Mouse (Mus musculus) heart, embryonic 11.5 days (tissue): ENCODE measurements around the gene Nup98. TPM values are rescaled to one million over a fixed set of nuclear protein-coding genes. Genes with fewer than 3 reads are reported as not detected.

Source experiments
- ATAC-seq: fragments of 200-750 bp; cut with Nextera tagmentation; replicated peaks from 2 replicates; pipeline ENCODE4 v1.8.0; 2017; ENCODE audit warnings: moderate library complexity; ENCODE audit not compliant: insufficient number of reproducible peaks, low FRiP score, low TSS enrichment
- H3K27ac ChIP-seq: fragments of 300-500 bp; sonication (generic); 2 replicates; pipeline ENCODE4 v1.5.1; 2014; ENCODE audit warnings: mild to moderate bottlenecking, low read depth, low read length
- H3K27me3 ChIP-seq: fragments of 300-500 bp; sonication (generic); 2 replicates; pipeline ENCODE4 v1.6.1; 2014; ENCODE audit warnings: mild to moderate bottlenecking, low read length, mixed read lengths; ENCODE audit not compliant: control insufficient read depth, insufficient read depth
- H3K36me3 ChIP-seq: fragments of 300-500 bp; sonication (generic); 2 replicates; pipeline ENCODE4 v1.6.1; 2014; ENCODE audit warnings: mild to moderate bottlenecking, low read length, moderate library complexity, mixed read lengths; ENCODE audit not compliant: control insufficient read depth, insufficient read depth
- H3K4me1 ChIP-seq: fragments of 300-500 bp; sonication (generic); 2 replicates; pipeline ENCODE4 v1.6.1; 2014; ENCODE audit warnings: low read length; ENCODE audit not compliant: control insufficient read depth, insufficient read depth
- H3K4me2 ChIP-seq: fragments of 300-500 bp; sonication (generic); 2 replicates; pipeline ENCODE4 v1.6.1; 2014; ENCODE audit warnings: mild to moderate bottlenecking, moderate library complexity
- H3K4me3 ChIP-seq: fragments of 300-500 bp; sonication (generic); 2 replicates; pipeline ENCODE4 v1.5.1; 2014; ENCODE audit warnings: low read depth, low read length
- H3K9ac ChIP-seq: fragments of 300-500 bp; sonication (generic); 2 replicates; pipeline ENCODE4 v1.6.1; 2014; ENCODE audit warnings: mild to moderate bottlenecking, low read depth, low read length, moderate library complexity
- H3K9me3 ChIP-seq: fragments of 300-500 bp; sonication (generic); replicated peaks from 2 replicates; pipeline ENCODE4 v1.6.1; 2016; ENCODE audit warnings: low read length; ENCODE audit not compliant: control insufficient read depth
- WGBS: fragments of 180-500 bp; shearing (Covaris S2); extraction: QIAGEN DNeasy Blood & Tissue Kit; methylation state at CpG from one replicate; pipeline ENCODE4 v1.1.7; 2014; ENCODE audit not compliant: insufficient replicate concordance; 5-methylcytosine and 5-hydroxymethylcytosine counted together
- polyA plus RNA-seq: library from polyadenylated mRNA; unstranded; fragments of >200 nt; fragmentation: Nextera tagmentation; extraction: Ambion mirVana; gene quantifications from 2 replicates; pipeline ENCODE4 v1.2.1, GENCODE M21; 2014

The Nup98 gene
- polyA plus RNA-seq, 1 experiment from 2014 or later = 36.1 TPM

DNA sequence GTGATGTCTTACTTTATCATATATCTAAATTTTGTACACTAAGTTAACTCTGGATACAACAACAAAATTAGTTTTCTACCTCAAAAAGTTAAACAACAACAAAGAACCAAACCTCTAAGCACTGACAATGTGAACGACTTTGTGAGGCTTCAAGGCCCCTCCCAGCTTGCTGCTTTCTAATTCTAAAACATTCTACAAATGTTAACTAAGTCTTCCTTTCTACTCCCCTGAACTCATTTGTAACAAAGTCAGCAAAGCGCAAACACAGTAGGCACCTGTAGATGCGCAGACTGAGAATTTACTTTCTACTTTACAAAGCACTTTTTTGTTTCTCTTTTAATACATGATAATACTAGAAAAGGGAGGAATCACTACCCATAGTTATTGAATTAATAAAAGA, 9.4 kb downstream of the Nup98 start:
- Histone ChIP-seq H3K9ac (no peak overlapping the region), H3K4me3 (no peak overlapping the region), H3K27ac (no peak overlapping the region), H3K27me3 (no peaks in the 10 kb centered on the region), H3K4me1 (peaks cover under 1% of the 10 kb centered on the region; the same call in 1 of the 2 replicates), H3K4me2 (no peak overlapping the region), H3K36me3 (no peaks in the 10 kb centered on the region), H3K9me3 (no peaks in the 10 kb centered on the region)
- no peak for ATAC-seq
- WGBS = 90% methylated on average over 3 of the region's 3 CpGs

DNA sequence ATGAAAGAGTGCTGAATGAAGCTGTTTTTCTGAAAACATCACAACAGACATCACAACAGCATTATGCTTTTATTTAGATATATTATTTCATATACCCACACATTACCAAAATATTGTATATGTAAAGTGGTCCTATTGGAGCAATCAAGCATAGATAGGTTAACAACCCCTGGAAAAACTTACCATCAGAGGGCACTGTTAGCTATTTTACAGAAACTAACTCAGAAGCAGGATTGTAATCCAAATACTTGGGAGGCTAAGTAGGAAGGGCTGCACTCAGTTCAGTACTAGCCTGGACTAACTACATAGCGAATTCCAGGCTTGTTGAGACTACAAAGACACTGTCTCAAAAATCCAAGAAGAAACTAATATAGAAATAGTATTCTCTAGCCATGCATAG, 17.6 kb downstream of the Nup98 start:
- peaks cover 21% of the 10 kb centered on the region for H3K36me3 ChIP-seq
- WGBS = 78% methylated on average over 1 of the region's 1 CpGs
- no peak for ATAC-seq

DNA sequence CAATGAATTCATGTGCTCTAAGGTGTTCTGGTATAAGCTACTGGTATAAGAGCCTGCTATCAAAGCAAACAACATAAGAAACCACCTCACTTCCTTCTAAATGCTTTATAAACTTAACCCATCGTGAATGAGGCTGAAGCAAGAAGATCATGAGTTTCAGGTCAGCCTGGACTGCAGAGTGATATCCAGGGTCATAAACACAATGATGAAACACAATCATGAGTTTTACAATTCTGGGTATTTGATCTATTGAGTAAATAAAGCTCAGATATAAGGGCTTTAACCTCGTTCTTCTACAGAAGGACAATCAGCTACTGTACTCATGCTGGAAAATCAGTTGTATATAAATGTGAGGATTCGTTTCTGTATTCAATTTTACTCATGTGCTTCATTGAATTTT, 26.1 kb downstream of the Nup98 start:
- Histone ChIP-seq H3K9me3 (no peaks in the 10 kb centered on the region), H3K4me1 (no peaks in the 10 kb centered on the region), H3K36me3 (peaks cover 28% of the 10 kb centered on the region), H3K27me3 (no peaks in the 10 kb centered on the region), H3K27ac (no peak overlapping the region), H3K9ac (no peak overlapping the region), H3K4me2 (no peak overlapping the region), H3K4me3 (no peak overlapping the region)
- ATAC-seq = no peak
- 91% methylated on average over 3 of the region's 3 CpGs for WGBS

More for the DNA sequence above, 17.6 kb downstream of the Nup98 start:
- Histone ChIP-seq H3K4me2 (no peak overlapping the region), H3K27me3 (no peaks in the 10 kb centered on the region), H3K9ac (no peak overlapping the region), H3K27ac (no peak overlapping the region), H3K9me3 (no peaks in the 10 kb centered on the region), H3K4me1 (no peaks in the 10 kb centered on the region), H3K4me3 (no peak overlapping the region)

DNA sequence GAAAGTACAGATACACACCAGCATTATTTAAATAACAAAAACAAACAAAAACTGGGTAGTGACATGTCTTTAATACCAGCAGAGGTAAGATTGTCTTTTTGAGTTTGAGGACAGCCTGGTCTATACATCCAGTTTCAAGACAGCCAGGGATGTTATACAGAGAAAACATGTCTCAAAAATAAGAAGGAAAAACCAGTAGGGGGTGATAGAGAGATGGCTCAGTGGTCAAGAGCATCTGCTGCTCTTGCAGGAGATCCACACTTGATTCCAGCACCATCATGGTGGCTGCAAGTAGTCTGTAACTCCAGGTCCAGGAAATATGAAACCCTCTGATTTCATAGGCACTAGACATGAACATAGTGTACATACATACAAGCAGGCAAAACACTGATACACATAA, 39.7 kb downstream of the Nup98 start:
- Histone ChIP-seq H3K9me3 (no peaks in the 10 kb centered on the region), H3K4me2 (no peak overlapping the region), H3K27me3 (no peaks in the 10 kb centered on the region), H3K9ac (no peak overlapping the region), H3K4me1 (no peaks in the 10 kb centered on the region), H3K27ac (no peak overlapping the region), H3K36me3 (peaks cover 4% of the 10 kb centered on the region), H3K4me3 (no peak overlapping the region)
- ATAC-seq = no peak

DNA sequence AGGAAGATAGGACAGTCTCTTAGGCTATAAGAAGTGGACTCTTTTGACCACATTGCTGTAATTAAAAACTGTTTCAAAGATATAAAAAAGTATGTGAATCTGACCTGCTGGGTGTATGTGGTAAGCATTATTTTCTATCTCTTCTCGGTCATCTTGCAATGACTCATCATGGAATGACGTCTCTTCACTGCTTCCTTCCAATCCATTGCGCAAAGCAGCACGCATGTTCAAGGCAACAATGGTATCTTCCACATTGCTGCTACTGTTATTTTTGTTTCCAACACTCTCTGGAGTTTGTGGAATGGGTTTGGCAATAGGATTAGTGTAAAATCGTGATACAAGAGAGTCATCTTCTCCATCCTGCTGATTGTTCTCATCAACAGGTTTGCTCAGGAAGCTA, 56.3 kb downstream of the Nup98 start:
- Histone ChIP-seq H3K27ac (no peak overlapping the region), H3K4me2 (no peak overlapping the region), H3K36me3 (peaks cover 27% of the 10 kb centered on the region), H3K4me3 (no peak overlapping the region), H3K9ac (no peak overlapping the region), H3K27me3 (no peaks in the 10 kb centered on the region), H3K4me1 (no peaks in the 10 kb centered on the region), H3K9me3 (no peaks in the 10 kb centered on the region)
- no peak for ATAC-seq
- WGBS = 88% methylated on average over 5 of the region's 5 CpGs

DNA sequence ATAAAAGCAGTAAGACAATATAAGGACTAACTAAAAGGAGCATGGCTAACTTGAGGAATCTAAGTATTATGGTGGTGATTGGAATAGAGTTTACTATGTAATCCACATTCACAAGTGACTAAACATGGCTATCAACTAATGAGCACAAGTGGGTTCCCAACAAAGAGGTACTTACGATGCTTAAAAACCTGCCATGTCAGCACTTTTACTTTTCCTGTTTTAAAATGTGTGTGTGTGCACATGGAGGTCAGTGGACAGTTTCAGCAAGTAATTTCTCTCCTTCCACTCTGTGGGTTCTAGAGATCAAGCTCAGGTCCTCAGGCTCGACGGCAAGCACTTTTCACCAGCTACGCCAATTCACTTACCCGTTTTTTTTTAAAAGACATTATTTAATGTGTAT, 72.1 kb downstream of the Nup98 start:
- ATAC-seq = no peak

DNA sequence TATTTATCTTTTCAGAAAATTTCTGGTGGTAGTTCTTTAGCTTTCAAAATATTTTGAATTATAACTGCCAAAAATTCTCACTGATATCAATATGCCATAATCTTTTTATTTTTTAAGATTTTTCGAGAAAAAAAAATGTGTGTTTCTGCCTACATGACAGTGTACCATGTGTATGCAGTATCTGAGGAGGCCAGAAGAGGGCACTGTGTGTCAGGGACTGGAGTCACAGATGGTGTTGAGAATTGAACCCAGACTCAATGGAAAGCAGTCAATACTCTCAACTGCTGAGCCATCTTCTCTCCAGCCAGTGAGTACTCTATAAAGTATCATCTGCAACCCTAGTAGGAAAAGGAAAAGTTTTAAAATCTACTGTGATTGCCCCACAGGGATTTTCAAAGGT, 72.5 kb downstream of the Nup98 start:
- Histone ChIP-seq H3K4me1 (no peaks in the 10 kb centered on the region), H3K4me2 (no peak overlapping the region), H3K9ac (no peak overlapping the region), H3K27me3 (no peaks in the 10 kb centered on the region), H3K27ac (no peak overlapping the region), H3K36me3 (peaks cover 39% of the 10 kb centered on the region), H3K4me3 (no peak overlapping the region), H3K9me3 (no peaks in the 10 kb centered on the region)
- no peak for ATAC-seq
- 88% methylated on average over 1 of the region's 1 CpGs for WGBS

More for the DNA sequence above, 72.1 kb downstream of the Nup98 start:
- Histone ChIP-seq H3K27me3 (no peaks in the 10 kb centered on the region), H3K4me3 (no peak overlapping the region), H3K4me2 (no peak overlapping the region), H3K9ac (no peak overlapping the region), H3K4me1 (no peaks in the 10 kb centered on the region), H3K36me3 (peaks cover 37% of the 10 kb centered on the region), H3K27ac (no peak overlapping the region), H3K9me3 (no peaks in the 10 kb centered on the region)
- 96% methylated on average over 5 of the region's 5 CpGs for WGBS

DNA sequence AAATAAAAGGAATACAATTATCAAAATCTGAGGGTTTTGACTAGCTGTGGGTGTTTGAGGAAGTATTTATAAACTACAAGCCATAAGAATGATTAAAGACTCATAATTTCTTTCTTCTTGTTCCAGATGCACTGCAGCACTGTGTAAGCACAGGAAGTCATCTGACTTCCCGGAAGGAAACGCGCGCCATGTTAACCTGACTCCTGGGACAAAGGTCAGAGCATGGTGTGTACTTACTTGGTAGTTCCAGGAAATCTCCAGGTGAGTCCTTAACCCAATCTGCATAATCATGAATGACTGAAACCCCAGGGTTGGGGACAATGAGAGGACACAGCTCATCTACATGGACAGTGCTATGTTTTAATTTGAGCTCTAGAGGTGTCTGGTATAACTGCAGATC, 77.6 kb downstream of the Nup98 start:
- no peak overlapping the region for H3K9ac ChIP-seq
- 91% methylated on average over 4 of the region's 4 CpGs for WGBS
- no peak overlapping the region for H3K4me3 ChIP-seq
- no peak for ATAC-seq
- peaks cover 42% of the 10 kb centered on the region for H3K36me3 ChIP-seq
- H3K9me3 ChIP-seq = no peaks in the 10 kb centered on the region
- no peak overlapping the region for H3K27ac ChIP-seq
- H3K4me2 ChIP-seq = no peak overlapping the region
- no peaks in the 10 kb centered on the region for H3K27me3 ChIP-seq
- H3K4me1 ChIP-seq = no peaks in the 10 kb centered on the region

DNA sequence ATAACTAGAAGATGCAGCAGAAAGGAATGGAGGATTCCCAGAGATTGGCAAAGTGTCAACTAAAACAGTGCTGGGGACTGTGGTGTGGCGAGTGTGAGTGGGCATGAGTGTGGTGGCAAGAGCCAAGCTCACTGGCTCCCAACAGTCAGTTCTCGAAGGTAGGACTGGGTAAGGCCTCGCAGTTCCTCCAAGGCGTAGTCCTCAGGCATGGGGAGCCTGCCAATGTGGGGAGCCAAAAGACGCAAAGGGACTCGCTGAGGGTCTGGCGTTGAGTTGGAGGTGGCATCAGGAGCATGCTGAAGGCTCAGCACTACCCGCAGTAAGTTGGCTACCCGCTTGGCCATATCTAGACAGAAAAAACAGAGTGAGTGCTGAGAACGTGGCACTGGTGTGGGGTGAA, 89.7 kb downstream of the Nup98 start:
- ATAC-seq = no peak
- H3K4me1 ChIP-seq = no peaks in the 10 kb centered on the region
- no peak overlapping the region for H3K9ac ChIP-seq
- H3K27me3 ChIP-seq = no peaks in the 10 kb centered on the region
- H3K4me2 ChIP-seq = no peak overlapping the region
- WGBS = 94% methylated on average over 10 of the region's 10 CpGs
- H3K36me3 ChIP-seq = peaks cover 47% of the 10 kb centered on the region
- H3K27ac ChIP-seq = no peak overlapping the region
- H3K9me3 ChIP-seq = no peaks in the 10 kb centered on the region
- H3K4me3 ChIP-seq = no peak overlapping the region
